Mouse (Mus musculus) E14TG2a.4 (cell line): ENCODE results near the gene 2010111I01Rik.

Experiments
- CTCF ChIP-seq: conservative IDR thresholded peaks from 2 replicates; pipeline ENCODE4 v1.5.1; 2014; ENCODE audit warnings: low read length
- NANOG ChIP-seq: IDR thresholded peaks from 2 replicates; pipeline ENCODE4 v1.6.1; 2014; ENCODE audit warnings: borderline replicate concordance, low read length, mixed read lengths

DNA sequence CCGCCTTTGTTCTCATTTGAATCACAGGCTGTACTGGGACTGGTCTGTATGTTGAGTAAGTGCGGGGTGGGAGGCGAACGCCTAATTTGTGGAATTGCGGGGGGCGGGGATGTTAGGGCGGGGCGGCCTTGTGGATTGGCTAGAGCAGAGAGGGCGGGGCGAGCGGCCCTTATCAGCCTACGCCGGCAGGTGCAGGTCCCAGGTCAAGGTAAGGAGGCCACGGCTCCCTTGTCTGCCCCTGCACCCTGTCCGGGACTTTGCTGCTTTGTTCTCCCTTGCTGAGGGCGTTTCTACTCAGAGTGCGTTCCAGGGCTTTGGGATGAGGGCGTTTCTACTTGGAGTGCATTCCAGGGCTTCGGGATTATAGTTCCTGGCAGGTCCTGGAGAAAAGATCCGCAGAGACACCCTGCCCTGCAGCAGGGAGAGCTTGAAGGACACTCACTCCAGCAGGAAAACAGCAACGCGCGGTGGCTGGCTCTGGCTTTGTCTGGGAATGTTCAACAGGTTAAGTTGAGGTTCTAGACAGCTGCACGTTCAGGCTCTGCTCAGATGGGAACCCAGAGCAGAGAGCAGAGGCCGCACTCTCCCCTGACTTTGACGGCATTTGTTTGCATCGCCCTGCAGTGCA, 308.0 kb downstream of the 2010111I01Rik start:
- TF ChIP-seq CTCF, result no peak
- TF ChIP-seq NANOG, result no peak
